Mouse (Mus musculus) urinary bladder, postnatal 25 days (tissue): Measurements from ENCODE around the gene F12.

Source experiments
- DNase-seq: peaks from one replicate; pipeline ENCODE4 v3.0.0; 2022; ENCODE audit warnings: low spot score

Gene F12

GRCm38 (mm10) chr13:55426613-55427012 lies at the start of gene F12:
Gene F12 (minus strand): TSS chr13:55426793.
- DNase-seq: no peak

- DNase-seq: no peak
These were observed 49.7 kb upstream of the F12 start for GRCm38 (mm10) chr13:55476256-55476655.

GRCm38 (mm10) chr13:55475750-55476149 lies 49.2 kb upstream of the F12 start:
- DNase-seq: no peak

GRCm38 (mm10) chr13:55474621-55475069 lies 48.1 kb upstream of the F12 start:
- no peak for DNase-seq

GRCm38 (mm10) chr13:55473961-55474360 lies 47.4 kb upstream of the F12 start:
- no peak for DNase-seq

- DNase-seq: no peak
These were observed 46.7 kb upstream of the F12 start for GRCm38 (mm10) chr13:55473076-55473831.

- peak; percentile 42 for DNase-seq
These were observed 45.8 kb upstream of the F12 start for GRCm38 (mm10) chr13:55472132-55473022.

- DNase-seq: no peak
These were observed 45.2 kb upstream of the F12 start for GRCm38 (mm10) chr13:55471819-55472131.

- DNase-seq: peak; percentile 78
These were observed 44.7 kb upstream of the F12 start for GRCm38 (mm10) chr13:55471156-55471818.

GRCm38 (mm10) chr13:55470372-55470771 lies 43.8 kb upstream of the F12 start:
- DNase-seq: no peak

- no peak for DNase-seq
These were observed 42.4 kb upstream of the F12 start for GRCm38 (mm10) chr13:55468851-55469560.

GRCm38 (mm10) chr13:55465830-55466440 lies 39.3 kb upstream of the F12 start:
- DNase-seq: no peak

- no peak for DNase-seq
These were observed 38.6 kb upstream of the F12 start for GRCm38 (mm10) chr13:55465184-55465583.

GRCm38 (mm10) chr13:55464027-55464884 lies 37.7 kb upstream of the F12 start, which contains the start of gene Prr7:
Gene Prr7 (plus strand): TSS chr13:55464267.
- peak; percentile 34 for DNase-seq

- DNase-seq: no peak
These were observed 36.9 kb upstream of the F12 start for GRCm38 (mm10) chr13:55463399-55464026.

- DNase-seq: no peak
These were observed 36.4 kb upstream of the F12 start for GRCm38 (mm10) chr13:55462965-55463364.

- no peak for DNase-seq
These were observed 25.4 kb upstream of the F12 start for GRCm38 (mm10) chr13:55451785-55452549.

- no peak for DNase-seq
These were observed 24.7 kb upstream of the F12 start for GRCm38 (mm10) chr13:55451296-55451695.

GRCm38 (mm10) chr13:55450511-55450980 lies 24.0 kb upstream of the F12 start:
- DNase-seq: no peak
